Mouse (Mus musculus): ENCODE measurements at regions not wholly inside any gene's neighbourhood (a gene's known extent, or its start where the extent isn't known, plus 50 kb on each side); places are given as distances from the start of the nearest gene placed in this dataset.

GRCm38 (mm10) chr1:186197057-186197456, 79.9 kb upstream of the Lyplal1 start:
- 68% methylated on average over 2 of the region's 2 CpGs for WGBS
- ATAC-seq (ENCODE audit: insufficient read depth) (no peak), DNase-seq (peak; percentile 43)
- H3K4me2 ChIP-seq: no peak overlapping the region
- no peak for TF ChIP-seq CTCF (IDR thresholded peaks at IDR 0.05; ENCODE audit: low read depth)
- H3K9ac ChIP-seq: no peak overlapping the region
- no peaks in the 10 kb centered on the region for H3K9me3 ChIP-seq (ENCODE audit: low read depth, low read length)
- no peak overlapping the region for H3K4me3 ChIP-seq (ENCODE audit: low read depth, low read length)
- no peaks in the 10 kb centered on the region for H3K27me3 ChIP-seq (ENCODE audit: insufficient read depth, low read length)
- H3K4me1 ChIP-seq (ENCODE audit: insufficient read depth): no peaks in the 10 kb centered on the region
- no peaks in the 10 kb centered on the region for H3K36me3 ChIP-seq (ENCODE audit: insufficient read depth)
- no peak overlapping the region for H3K27ac ChIP-seq (ENCODE audit: low read depth)

- Histone ChIP-seq H3K4me2 (no peak overlapping the region), H3K4me3 (ENCODE audit: low read depth, low read length) (no peak overlapping the region), H3K27me3 (ENCODE audit: insufficient read depth, low read length) (no peaks in the 10 kb centered on the region), H3K9me3 (ENCODE audit: low read depth, low read length) (no peaks in the 10 kb centered on the region), H3K36me3 (ENCODE audit: insufficient read depth) (no peaks in the 10 kb centered on the region), H3K27ac (ENCODE audit: low read depth) (peak overlapping the region; percentile 55; the same call in 1 of the 2 replicates), H3K4me1 (ENCODE audit: insufficient read depth) (0 out of 2 replicates have a peak, but pooled peaks cover 2% of the 10 kb centered on the region), H3K9ac (no peak overlapping the region)
- peak; percentile 82 for ATAC-seq (ENCODE audit: insufficient read depth)
- peak; percentile 36 for TF ChIP-seq CTCF (IDR thresholded peaks at IDR 0.05; ENCODE audit: low read depth)
- DNase-seq: peak; percentile 91
- WGBS: 23% methylated on average over 11 of the region's 11 CpGs
Measured at GRCm38 (mm10) chr1:186189390-186189789, 72.3 kb upstream of the Lyplal1 start.

GRCm38 (mm10) chr1:186187372-186187771, 70.3 kb upstream of the Lyplal1 start:
- TF ChIP-seq CTCF (IDR thresholded peaks at IDR 0.05; ENCODE audit: low read depth): no peak
- H3K27ac ChIP-seq (ENCODE audit: low read depth): no peak overlapping the region
- no peak overlapping the region for H3K9ac ChIP-seq
- H3K9me3 ChIP-seq (ENCODE audit: low read depth, low read length): no peaks in the 10 kb centered on the region
- no peaks in the 10 kb centered on the region for H3K27me3 ChIP-seq (ENCODE audit: insufficient read depth, low read length)
- H3K4me2 ChIP-seq: no peak overlapping the region
- WGBS: 88% methylated on average over 5 of the region's 5 CpGs
- no peak overlapping the region for H3K4me3 ChIP-seq (ENCODE audit: low read depth, low read length)
- H3K4me1 ChIP-seq (ENCODE audit: insufficient read depth): 0 out of 2 replicates have a peak, but pooled peaks cover 9% of the 10 kb centered on the region
- ATAC-seq (ENCODE audit: insufficient read depth): no peak
- no peaks in the 10 kb centered on the region for H3K36me3 ChIP-seq (ENCODE audit: insufficient read depth)
- DNase-seq: no peak

GRCm38 (mm10) chr1:186183204-186183651, 66.1 kb upstream of the Lyplal1 start:
- no peak overlapping the region for H3K9ac ChIP-seq
- peak overlapping the region; percentile 59 for H3K4me2 ChIP-seq
- H3K9me3 ChIP-seq (ENCODE audit: low read depth, low read length): no peaks in the 10 kb centered on the region
- peak; percentile 28 for ATAC-seq (ENCODE audit: insufficient read depth)
- H3K36me3 ChIP-seq (ENCODE audit: insufficient read depth): no peaks in the 10 kb centered on the region
- 59% methylated on average over 8 of the region's 8 CpGs for WGBS
- H3K27ac ChIP-seq (ENCODE audit: low read depth): peak overlapping the region; percentile 24; the same call in 1 of the 2 replicates
- H3K27me3 ChIP-seq (ENCODE audit: insufficient read depth, low read length): no peaks in the 10 kb centered on the region
- 0 out of 2 replicates have a peak overlapping the region, but pooled peaks have one; percentile 20 for H3K4me3 ChIP-seq (ENCODE audit: low read depth, low read length)
- H3K4me1 ChIP-seq (ENCODE audit: insufficient read depth): 0 out of 2 replicates have a peak, but pooled peaks cover 7% of the 10 kb centered on the region
- no peak for DNase-seq
- TF ChIP-seq CTCF (IDR thresholded peaks at IDR 0.05; ENCODE audit: low read depth): no peak

- peak overlapping the region; percentile 20 for H3K4me3 ChIP-seq (ENCODE audit: low read depth, low read length)
- H3K4me2 ChIP-seq: peak overlapping the region; percentile 59
- H3K27ac ChIP-seq (ENCODE audit: low read depth): peak overlapping the region; percentile 24; the same call in 1 of the 2 replicates
- peak overlapping the region; percentile 20; the same call in 1 of the 2 replicates for H3K9ac ChIP-seq
- 0 out of 2 replicates have a peak, but pooled peaks cover 7% of the 10 kb centered on the region for H3K4me1 ChIP-seq (ENCODE audit: insufficient read depth)
- DNase-seq (peak; percentile 90), ATAC-seq (ENCODE audit: insufficient read depth) (peak; percentile 69)
- H3K36me3 ChIP-seq (ENCODE audit: insufficient read depth): no peaks in the 10 kb centered on the region
- no peaks in the 10 kb centered on the region for H3K27me3 ChIP-seq (ENCODE audit: insufficient read depth, low read length)
- 16% methylated on average over 23 of the region's 23 CpGs for WGBS
- no peaks in the 10 kb centered on the region for H3K9me3 ChIP-seq (ENCODE audit: low read depth, low read length)
- peak; percentile 76 for TF ChIP-seq CTCF (IDR thresholded peaks at IDR 0.05; ENCODE audit: low read depth)
Measured at GRCm38 (mm10) chr1:186182498-186183203, 65.5 kb upstream of the Lyplal1 start.

GRCm38 (mm10) chr1:186177019-186177418, 59.9 kb upstream of the Lyplal1 start:
- Histone ChIP-seq H3K27me3 (ENCODE audit: insufficient read depth, low read length) (no peaks in the 10 kb centered on the region), H3K9ac (no peak overlapping the region), H3K4me1 (ENCODE audit: insufficient read depth) (no peaks in the 10 kb centered on the region), H3K36me3 (ENCODE audit: insufficient read depth) (no peaks in the 10 kb centered on the region), H3K9me3 (ENCODE audit: low read depth, low read length) (no peaks in the 10 kb centered on the region), H3K27ac (ENCODE audit: low read depth) (no peak overlapping the region), H3K4me2 (no peak overlapping the region), H3K4me3 (ENCODE audit: low read depth, low read length) (no peak overlapping the region)
- TF ChIP-seq CTCF (IDR thresholded peaks at IDR 0.05; ENCODE audit: low read depth): no peak
- peak; percentile 59 for DNase-seq
- 30% methylated on average over 3 of the region's 3 CpGs for WGBS
- peak; percentile 66; the same call in 1 of the 2 replicates for ATAC-seq (ENCODE audit: insufficient read depth)

- Histone ChIP-seq H3K9me3 (ENCODE audit: low read depth, low read length) (no peaks in the 10 kb centered on the region), H3K4me3 (ENCODE audit: low read depth, low read length) (no peak overlapping the region), H3K4me1 (ENCODE audit: insufficient read depth) (no peaks in the 10 kb centered on the region), H3K9ac (no peak overlapping the region), H3K27me3 (ENCODE audit: insufficient read depth, low read length) (no peaks in the 10 kb centered on the region), H3K36me3 (ENCODE audit: insufficient read depth) (no peaks in the 10 kb centered on the region), H3K4me2 (no peak overlapping the region), H3K27ac (ENCODE audit: low read depth) (no peak overlapping the region)
- WGBS: 37% methylated on average over 8 of the region's 8 CpGs
- no peak for TF ChIP-seq CTCF (IDR thresholded peaks at IDR 0.05; ENCODE audit: low read depth)
- ATAC-seq (ENCODE audit: insufficient read depth): no peak
- no peak for DNase-seq
Measured at GRCm38 (mm10) chr1:186173472-186174014, 56.4 kb upstream of the Lyplal1 start.

Measured in lung, embryonic 14.5 days (tissue).